Mouse (Mus musculus): ENCODE data around the gene Ap1s2. TPM values are rescaled to one million over a fixed set of nuclear protein-coding genes. Genes with fewer than 3 reads are reported as not detected.
A peak's percentile ranks its signal among the peaks of the same experiment; 100 is the strongest.

Ap1s2 gene
- total RNA-seq, 4 experiments from 2014 or later, result 20.4 to 36.9 (median 26.4) TPM

DNA sequence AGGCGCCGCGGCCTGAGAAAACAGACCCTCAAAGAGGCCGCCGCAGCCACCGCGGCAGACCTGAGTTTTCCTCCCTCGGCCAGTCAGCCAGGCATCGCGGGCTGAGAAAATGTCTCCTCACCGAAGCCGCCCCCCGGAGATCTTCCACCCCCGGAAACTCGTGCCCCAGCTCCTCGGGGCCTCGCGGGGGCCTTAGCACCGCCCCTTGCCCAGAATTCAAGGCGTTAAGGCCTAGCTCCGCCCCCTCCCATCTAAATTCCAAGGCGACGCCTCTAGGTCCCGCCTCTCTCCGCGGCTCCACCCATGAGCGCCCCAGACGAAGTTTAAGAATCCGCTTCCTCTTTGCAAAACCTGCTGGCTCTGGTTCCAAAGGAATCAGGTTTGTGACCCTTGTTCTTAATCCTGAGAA, 49.7 kb downstream of the Ap1s2 start, which contains the start of gene Zrsr2:
Zrsr2 (minus strand) TSS at position 195 of the 409 bp plus-strand sequence.
- peak; percentile 77 to 79 for DNase-seq (ENCODE audit: low spot score in 2 of 2)

DNA sequence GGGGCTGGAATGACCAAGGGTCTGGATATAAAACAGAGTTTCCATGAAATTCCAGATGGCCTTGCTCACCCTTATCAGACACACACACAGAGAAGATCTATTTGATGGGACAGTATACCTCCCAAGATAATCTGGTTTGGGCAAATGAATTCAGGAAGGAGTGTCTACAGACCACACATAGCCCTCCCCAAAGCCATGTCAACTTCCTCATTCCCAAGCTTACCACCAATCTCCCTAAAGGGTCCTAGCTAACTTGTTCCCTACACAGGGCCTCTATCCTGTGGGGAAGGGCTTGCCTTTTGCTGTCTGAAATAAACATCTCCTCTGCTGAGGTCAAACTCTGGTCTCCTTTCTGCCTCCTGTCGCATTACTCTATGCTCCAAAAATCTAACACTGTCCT, 72.3 kb downstream of the Ap1s2 start:
- DNase-seq (ENCODE audit: low spot score in 2 of 2), result no peak

DNA sequence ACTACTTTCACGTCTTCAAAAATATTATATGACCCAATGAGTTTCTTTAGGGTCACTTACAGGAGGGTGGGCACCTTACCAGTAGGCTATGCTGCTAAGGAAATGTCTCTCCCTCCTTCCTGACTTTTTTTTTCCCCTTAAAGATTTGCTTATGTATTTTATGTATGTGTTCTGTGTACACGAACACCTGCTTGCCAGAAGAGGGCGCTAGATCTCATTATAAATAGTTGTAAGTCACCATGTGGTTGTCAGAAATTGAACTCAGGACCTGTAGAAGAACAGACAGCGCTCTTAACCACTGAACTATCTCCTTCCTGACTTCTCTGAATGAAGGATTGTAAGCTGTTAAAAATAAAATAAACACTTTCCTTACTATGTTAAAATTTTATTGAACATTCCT, 72.7 kb downstream of the Ap1s2 start:
- no peak for DNase-seq (ENCODE audit: low spot score in 2 of 2)

DNA sequence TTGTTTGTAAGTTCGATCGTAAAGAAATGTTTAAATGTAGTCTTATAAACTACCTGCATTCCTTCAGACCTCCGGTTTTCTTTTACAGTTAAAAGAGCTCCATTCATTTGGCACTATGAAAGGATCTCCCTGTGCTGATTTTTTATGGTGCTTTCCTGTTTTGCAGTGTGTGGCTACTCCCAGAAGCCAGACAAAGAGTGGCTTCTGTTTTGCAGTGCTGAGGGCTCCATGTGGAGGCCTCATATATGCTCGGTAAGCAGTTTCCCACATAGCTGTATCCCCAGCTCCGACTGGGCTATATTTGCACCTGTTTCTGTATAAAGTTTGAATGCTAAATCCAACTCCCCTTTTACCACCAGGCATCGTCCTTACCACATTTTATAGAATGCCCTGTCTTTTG, 73.3 kb downstream of the Ap1s2 start:
- DNase-seq (ENCODE audit: low spot score in 2 of 2), result no peak

Other genes with a start within 250 kb of the Ap1s2 start
- gene Rnf138rt1, start 147.7 kb upstream of the Ap1s2 start, total RNA-seq (2022), result not detected
- 10 to 100 TPM; 12.6 to 21.5 (median 13.6) TPM for gene Zrsr2, start 49.6 kb downstream of the Ap1s2 start, total RNA-seq (2022)
- gene Car5b, start 119.0 kb downstream of the Ap1s2 start, total RNA-seq (2022), result 1 to 10 TPM in 2 of 4 experiments, under 1 TPM in 2; 0.41 to 2.0 (median 1.2) TPM
- 1 to 10 TPM; 2.5 to 4.1 (median 3.4) TPM for gene Siah1b, start 167.5 kb downstream of the Ap1s2 start, total RNA-seq (2022)
- not detected for gene Cltrn, start 179.8 kb downstream of the Ap1s2 start, total RNA-seq (2022)
- gene Ace2, start 230.3 kb downstream of the Ap1s2 start, total RNA-seq (2022), result under 1 TPM; 0.19 to 0.81 (median 0.34) TPM